Mouse (Mus musculus): ENCODE results near the gene Gm15097.
A peak's percentile ranks its signal among the peaks of the same experiment; 100 is the strongest.
"Not testable (repeated sequence)": the region's sequence is repeated elsewhere in the genome, so short reads cannot be mapped to it uniquely, and the experiment has no call there.

The Gm15097 gene

GRCm38 (mm10) chrX:149784173-149784572, at the start of gene Gm15097:
TSS of gene Gm15097 (plus strand) at chrX:149784473.
- not testable (repeated sequence) for DNase-seq

- DNase-seq = peak; percentile 17 to 26
These were observed 21.4 kb upstream of the Gm15097 start for GRCm38 (mm10) chrX:149762853-149763252.

GRCm38 (mm10) chrX:149811178-149811577, 26.9 kb downstream of the Gm15097 start:
- not testable (repeated sequence) for DNase-seq

Data from kidney, postnatal 36 days (tissue).